Comparison of ENCODE assay signal across 12 mouse cellular contexts in the genomic region with DNA sequence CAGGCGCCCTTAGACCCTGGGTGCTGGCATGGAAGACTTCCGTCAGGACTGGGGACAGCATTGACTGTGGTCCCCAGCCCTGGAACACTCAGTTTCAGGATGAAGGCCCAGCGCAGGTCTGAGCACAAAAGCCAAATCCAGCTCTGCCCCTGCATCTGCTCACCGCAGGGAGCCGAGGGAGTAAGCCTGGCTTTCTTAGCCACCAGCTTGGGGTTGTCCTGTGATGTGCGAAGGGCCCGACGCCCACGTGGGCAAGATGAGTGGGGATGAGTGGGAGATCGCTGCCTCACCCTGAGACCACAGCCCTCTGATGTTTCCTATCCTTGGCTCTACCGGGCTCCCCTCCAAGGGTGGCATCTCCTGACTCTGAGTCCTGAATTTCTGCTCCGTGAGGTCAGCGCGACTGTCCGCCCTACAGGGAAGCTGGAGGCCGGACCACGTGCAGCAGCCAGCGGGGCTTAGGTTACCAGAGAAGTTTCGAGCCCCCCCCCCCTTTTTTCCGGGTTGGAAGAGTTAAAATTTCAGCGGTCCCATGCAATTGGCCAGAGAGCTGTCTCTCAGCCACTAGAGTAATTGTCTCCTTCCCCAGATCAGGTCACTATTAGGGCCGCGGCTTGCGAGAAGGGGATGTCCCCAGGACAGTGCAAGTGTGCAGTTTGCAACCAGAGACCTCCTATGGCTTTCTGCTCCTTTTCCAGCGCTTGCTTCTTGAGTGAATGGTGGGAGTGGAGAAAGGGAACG. TPM values are rescaled to one million over a fixed set of nuclear protein-coding genes. Genes with fewer than 3 reads are reported as not detected.
DNase-seq lines count a peak whose midpoint lies in the region; ATAC-seq lines count a peak whose summit lies in the region.
"Had no signal": no experiment of that assay in that cellular context is flagged by ENCODE, and none has a peak within 500 bp of the region (broad histone marks: within the 10 kb centered on the region; RNA-seq: fewer than 3 reads in every experiment).

No protein-coding gene starts in this region.

- no peak overlapping the region for H3K9ac ChIP-seq in hindbrain, embryonic 15.5 days
- no peak overlapping the region for H3K9ac ChIP-seq in neural tube, embryonic 13.5 days

- 3% methylated on average over 26 of the region's 26 CpGs for WGBS in hindbrain, embryonic 15.5 days
- WGBS in neural tube, embryonic 13.5 days, result 2% methylated on average over 26 of the region's 26 CpGs

- H3K9me3 ChIP-seq in hindbrain, embryonic 15.5 days, result no peaks in the 10 kb centered on the region
- H3K9me3 ChIP-seq in neural tube, embryonic 13.5 days, result no peaks in the 10 kb centered on the region

- ATAC-seq in hindbrain, embryonic 15.5 days (ENCODE audit: low FRiP score, low read depth), result 0 out of 2 replicates have a peak, but pooled peaks have one; percentile 38
- peak; percentile 53; the same call in 1 of the 2 replicates for ATAC-seq in neural tube, embryonic 13.5 days (ENCODE audit: low read depth)

- no peak overlapping the region for H3K27ac ChIP-seq in hindbrain, embryonic 15.5 days (replicated peaks)
- no peak overlapping the region for H3K27ac ChIP-seq in neural tube, embryonic 13.5 days (replicated peaks)

- H3K27me3 ChIP-seq in hindbrain, embryonic 15.5 days, result peaks cover 62% of the 10 kb centered on the region
- H3K27me3 ChIP-seq in neural tube, embryonic 13.5 days, result peaks cover 81% of the 10 kb centered on the region

- intact Hi-C loops in left cerebral cortex, postnatal 4 days (cut with DNase I), result loop anchor here (10.0 kb wide), 1 partner anchor 207 kb away; a partner anchor contains a TSS
- intact Hi-C loops in left cerebral cortex, postnatal 10 days (cut with DNase I), result no loop called here

- DNase-seq in left cerebral cortex, postnatal 4 days, result peak; percentile 65
- DNase-seq in left cerebral cortex, postnatal 10 days (ENCODE audit: extremely low spot score in 1 of 2, low spot score in 2 of 2), result no peak
- DNase-seq in embryo, embryonic 9.5 days (ENCODE audit: extremely low spot score), result peak; percentile 48
- DNase-seq in adrenal gland, adult 8-10 months, result no peak
- DNase-seq in urinary bladder, postnatal 25 days (ENCODE audit: low spot score), result no peak
- no peak for DNase-seq in ovary, postnatal 10 days (ENCODE audit: low spot score)
- DNase-seq: cerebellum, postnatal 25 days; heart, postnatal 10 days had no signal

- H3K36me3 ChIP-seq in hindbrain, embryonic 15.5 days, result no peaks in the 10 kb centered on the region
- no peaks in the 10 kb centered on the region for H3K36me3 ChIP-seq in neural tube, embryonic 13.5 days

- 0 out of 2 replicates have a peak, but pooled peaks cover 6% of the 10 kb centered on the region for H3K4me1 ChIP-seq in hindbrain, embryonic 15.5 days (replicated peaks)
- H3K4me1 ChIP-seq in neural tube, embryonic 13.5 days (replicated peaks), result 0 out of 2 replicates have a peak, but pooled peaks cover 5% of the 10 kb centered on the region

- peak overlapping the region; percentile 16; the same call in 1 of the 2 replicates for H3K4me2 ChIP-seq in hindbrain, embryonic 15.5 days
- H3K4me2 ChIP-seq in neural tube, embryonic 13.5 days, result no peak overlapping the region

- H3K4me3 ChIP-seq in hindbrain, embryonic 15.5 days, result no peak overlapping the region
- no peak overlapping the region for H3K4me3 ChIP-seq in neural tube, embryonic 13.5 days

RNA-seq across cellular contexts. Expression of a gene that starts 22.0 kb away (rescaled TPM):
- under 1 TPM; 0.36 to 0.64 TPM for total RNA-seq in left cerebral cortex, postnatal 4 days (2021)
- under 1 TPM in 1 of 2 experiments, not detected in 1; 0.49 TPM for total RNA-seq in left cerebral cortex, postnatal 10 days (2021)
- 21.9 and 36.3 TPM in 2 replicates for polyA plus RNA-seq in hindbrain, embryonic 15.5 days (2015; fragmentation: Nextera tagmentation; extraction: Ambion mirVana)
- 1.1 TPM in 1 of 2 replicates, not detected in the other for polyA plus RNA-seq in neural tube, embryonic 13.5 days (2015; fragmentation: Nextera tagmentation; extraction: Ambion mirVana)
- total RNA-seq in adrenal gland, adult 8-10 months (2022), result not detected
- total RNA-seq: adrenal gland, postnatal 4 days; heart, postnatal 10 days had no signal
- polyA plus RNA-seq: lung, embryonic 16.5 days had no signal

Comparison
In these comparisons a context has a peak if more than half of its experiments do, and no peak if none do; other contexts are left out.
1. DNase-seq: peak in left cerebral cortex, postnatal 4 days (single experiment) and embryo, embryonic 9.5 days (single experiment); none in left cerebral cortex, postnatal 10 days (0 of 2), adrenal gland, adult 8-10 months (single experiment), urinary bladder, postnatal 25 days (single experiment) and ovary, postnatal 10 days (single experiment).